Mouse (Mus musculus): Measurements from ENCODE around the gene Bod1l. TPM values are rescaled to one million over a fixed set of nuclear protein-coding genes. Genes with fewer than 3 reads are reported as not detected.

Bod1l gene
- polyA plus RNA-seq, 1 experiment, result 2.9 TPM

GRCm38 (mm10) chr5:41843419-41844146, 532 bp downstream of the Bod1l start:
- H3K79me2 ChIP-seq (ENCODE audit: control insufficient read depth, insufficient read depth), result peaks cover 46% of the 10 kb centered on the region
- TF ChIP-seq CTCF (IDR thresholded peaks at IDR 0.05; ENCODE audit: control insufficient read depth, insufficient read depth, insufficient read length), result no peak
- TF ChIP-seq MYOG (IDR thresholded peaks at IDR 0.05; ENCODE audit: control insufficient read depth, extremely low read depth, insufficient read length), result no peak
- TF ChIP-seq FOSL1 (IDR thresholded peaks at IDR 0.05; ENCODE audit: insufficient read depth, low read length, poor library complexity, severe bottlenecking), result no peak
- no peak for TF ChIP-seq CEBPB (IDR thresholded peaks at IDR 0.05; ENCODE audit: low read depth)
- TF ChIP-seq MYOD1 (IDR thresholded peaks at IDR 0.05; ENCODE audit: control insufficient read depth, insufficient read length, low read depth), result no peak
- no peak for TF ChIP-seq MAX (IDR thresholded peaks at IDR 0.05)
- no peak for TF ChIP-seq USF1 (IDR thresholded peaks at IDR 0.05; ENCODE audit: low read depth)
- peak overlapping the region; percentile 64 for H3K4me3 ChIP-seq (ENCODE audit: insufficient read depth, poor library complexity, severe bottlenecking)
- H3K79me3 ChIP-seq (ENCODE audit: low read depth), result peaks cover 36% of the 10 kb centered on the region
- H3ac ChIP-seq (ENCODE audit: control insufficient read depth, insufficient read length, low read depth), result peak overlapping the region; percentile 96
- H3K36me3 ChIP-seq (ENCODE audit: control insufficient read depth, insufficient read depth), result no peaks in the 10 kb centered on the region
- H3K27me3 ChIP-seq (ENCODE audit: control insufficient read depth, insufficient read depth, insufficient read length), result no peaks in the 10 kb centered on the region

- Histone ChIP-seq H3K36me3 (ENCODE audit: control insufficient read depth, insufficient read depth) (peaks cover 5% of the 10 kb centered on the region), H3K79me2 (ENCODE audit: control insufficient read depth, insufficient read depth) (peaks cover 46% of the 10 kb centered on the region), H3ac (ENCODE audit: control insufficient read depth, insufficient read length, low read depth) (peak overlapping the region; percentile 24), H3K79me3 (ENCODE audit: low read depth) (peaks cover 36% of the 10 kb centered on the region), H3K27me3 (ENCODE audit: control insufficient read depth, insufficient read depth, insufficient read length) (no peaks in the 10 kb centered on the region), H3K4me3 (ENCODE audit: insufficient read depth, poor library complexity, severe bottlenecking) (peak overlapping the region; percentile 64)
- TF ChIP-seq FOSL1 (IDR thresholded peaks at IDR 0.05; ENCODE audit: insufficient read depth, low read length, poor library complexity, severe bottlenecking), result no peak
- no peak for TF ChIP-seq MYOD1 (IDR thresholded peaks at IDR 0.05; ENCODE audit: control insufficient read depth, insufficient read length, low read depth)
- no peak for TF ChIP-seq MYOG (IDR thresholded peaks at IDR 0.05; ENCODE audit: control insufficient read depth, extremely low read depth, insufficient read length)
- TF ChIP-seq CTCF (IDR thresholded peaks at IDR 0.05; ENCODE audit: control insufficient read depth, insufficient read depth, insufficient read length), result no peak
- TF ChIP-seq USF1 (IDR thresholded peaks at IDR 0.05; ENCODE audit: low read depth), result no peak
- TF ChIP-seq CEBPB (IDR thresholded peaks at IDR 0.05; ENCODE audit: low read depth), result no peak
- no peak for TF ChIP-seq MAX (IDR thresholded peaks at IDR 0.05)
Measured at GRCm38 (mm10) chr5:41842681-41843080, 1.4 kb downstream of the Bod1l start.

DNA sequence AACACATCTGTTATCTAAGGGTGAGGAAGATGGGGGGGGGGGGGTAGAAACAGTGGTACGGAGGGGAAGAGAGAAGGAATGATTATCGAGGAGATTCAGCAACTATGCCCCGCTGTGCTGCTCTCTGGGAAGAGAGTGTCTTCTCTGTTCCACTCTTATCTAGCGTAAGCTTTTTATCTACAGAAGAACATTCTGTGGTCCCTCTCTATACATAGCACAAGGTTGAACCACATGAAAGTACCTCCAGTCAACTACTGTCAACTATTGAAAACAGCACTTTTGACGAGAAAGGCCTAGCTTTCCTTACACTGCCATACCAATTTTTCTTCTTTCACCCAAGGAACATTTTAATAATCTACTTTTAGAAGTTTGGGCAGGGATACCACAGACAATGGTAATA, 2.4 kb downstream of the Bod1l start:
- peaks cover 8% of the 10 kb centered on the region for H3K36me3 ChIP-seq (ENCODE audit: control insufficient read depth, insufficient read depth)
- TF ChIP-seq FOSL1 (IDR thresholded peaks at IDR 0.05; ENCODE audit: insufficient read depth, low read length, poor library complexity, severe bottlenecking), result no peak
- TF ChIP-seq CTCF (IDR thresholded peaks at IDR 0.05; ENCODE audit: control insufficient read depth, insufficient read depth, insufficient read length), result no peak
- peaks cover 36% of the 10 kb centered on the region for H3K79me3 ChIP-seq (ENCODE audit: low read depth)
- H3K27me3 ChIP-seq (ENCODE audit: control insufficient read depth, insufficient read depth, insufficient read length), result no peaks in the 10 kb centered on the region
- peaks cover 46% of the 10 kb centered on the region for H3K79me2 ChIP-seq (ENCODE audit: control insufficient read depth, insufficient read depth)
- H3K4me3 ChIP-seq (ENCODE audit: insufficient read depth, poor library complexity, severe bottlenecking), result no peak overlapping the region
- H3ac ChIP-seq (ENCODE audit: control insufficient read depth, insufficient read length, low read depth), result no peak overlapping the region

DNA sequence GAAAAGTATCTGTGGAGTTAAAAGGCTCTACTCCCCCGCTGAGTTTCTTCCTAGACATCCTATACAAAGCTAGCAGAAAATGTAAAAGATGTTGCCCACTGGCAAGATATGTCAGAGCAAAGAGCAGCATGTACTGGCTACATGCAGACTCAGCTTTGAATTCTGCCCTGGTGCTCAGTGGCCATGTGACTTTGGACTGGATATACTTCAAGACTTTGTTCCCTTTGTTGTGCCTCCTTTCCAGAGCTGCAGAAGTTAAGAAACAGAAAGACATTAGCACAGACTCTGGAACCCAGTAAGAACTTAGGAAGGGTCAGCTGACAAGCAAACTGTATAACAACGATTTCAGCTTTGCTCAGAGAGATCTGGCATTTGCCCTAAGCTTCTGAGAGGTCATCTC, 14.0 kb downstream of the Bod1l start:
- Histone ChIP-seq H3K79me3 (ENCODE audit: low read depth) (no peaks in the 10 kb centered on the region), H3K27me3 (ENCODE audit: control insufficient read depth, insufficient read depth, insufficient read length) (no peaks in the 10 kb centered on the region), H3K79me2 (ENCODE audit: control insufficient read depth, insufficient read depth) (no peaks in the 10 kb centered on the region), H3ac (ENCODE audit: control insufficient read depth, insufficient read length, low read depth) (no peak overlapping the region), H3K36me3 (ENCODE audit: control insufficient read depth, insufficient read depth) (peaks cover 81% of the 10 kb centered on the region), H3K4me3 (ENCODE audit: insufficient read depth, poor library complexity, severe bottlenecking) (no peak overlapping the region)
- TF ChIP-seq MYOG (IDR thresholded peaks at IDR 0.05; ENCODE audit: control insufficient read depth, extremely low read depth, insufficient read length), result no peak
- TF ChIP-seq MYOD1 (IDR thresholded peaks at IDR 0.05; ENCODE audit: control insufficient read depth, insufficient read length, low read depth), result no peak
- TF ChIP-seq CTCF (IDR thresholded peaks at IDR 0.05; ENCODE audit: control insufficient read depth, insufficient read depth, insufficient read length), result no peak

- Histone ChIP-seq H3K79me3 (ENCODE audit: low read depth) (no peaks in the 10 kb centered on the region), H3K4me3 (ENCODE audit: insufficient read depth, poor library complexity, severe bottlenecking) (no peak overlapping the region), H3K27me3 (ENCODE audit: control insufficient read depth, insufficient read depth, insufficient read length) (no peaks in the 10 kb centered on the region), H3ac (ENCODE audit: control insufficient read depth, insufficient read length, low read depth) (no peak overlapping the region), H3K79me2 (ENCODE audit: control insufficient read depth, insufficient read depth) (no peaks in the 10 kb centered on the region), H3K36me3 (ENCODE audit: control insufficient read depth, insufficient read depth) (peaks cover 61% of the 10 kb centered on the region)
- TF ChIP-seq CTCF (IDR thresholded peaks at IDR 0.05; ENCODE audit: control insufficient read depth, insufficient read depth, insufficient read length), result no peak
- TF ChIP-seq MYOG (IDR thresholded peaks at IDR 0.05; ENCODE audit: control insufficient read depth, extremely low read depth, insufficient read length), result no peak
- TF ChIP-seq MYOD1 (IDR thresholded peaks at IDR 0.05; ENCODE audit: control insufficient read depth, insufficient read length, low read depth), result no peak
- no peak for TF ChIP-seq MAX (IDR thresholded peaks at IDR 0.05)
- no peak for TF ChIP-seq FOSL1 (IDR thresholded peaks at IDR 0.05; ENCODE audit: insufficient read depth, low read length, poor library complexity, severe bottlenecking)
- TF ChIP-seq CEBPB (IDR thresholded peaks at IDR 0.05; ENCODE audit: low read depth), result no peak
- TF ChIP-seq USF1 (IDR thresholded peaks at IDR 0.05; ENCODE audit: low read depth), result no peak
Measured at GRCm38 (mm10) chr5:41821158-41821557, 23.0 kb downstream of the Bod1l start.

DNA sequence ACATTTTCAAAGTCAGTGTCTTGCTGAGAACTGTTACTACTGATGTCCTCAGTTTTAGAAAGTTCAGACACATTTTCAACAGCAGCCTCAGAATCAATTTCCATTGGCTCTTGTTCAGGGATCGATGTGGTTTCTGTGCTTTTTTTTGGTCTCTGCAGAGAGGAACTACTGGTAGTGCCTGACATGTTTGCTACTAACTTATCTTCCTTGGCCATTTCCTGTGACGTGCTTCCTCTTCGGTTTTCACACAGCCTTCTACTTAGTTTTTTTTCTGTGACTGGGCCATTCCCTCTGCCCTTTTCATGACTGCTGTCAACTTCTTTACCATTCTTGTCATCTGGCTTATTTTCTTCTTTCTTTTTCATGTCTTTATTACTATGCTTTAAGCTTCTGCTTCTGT, 23.6 kb downstream of the Bod1l start:
- Histone ChIP-seq H3K79me2 (ENCODE audit: control insufficient read depth, insufficient read depth) (no peaks in the 10 kb centered on the region), H3ac (ENCODE audit: control insufficient read depth, insufficient read length, low read depth) (no peak overlapping the region), H3K27me3 (ENCODE audit: control insufficient read depth, insufficient read depth, insufficient read length) (no peaks in the 10 kb centered on the region), H3K79me3 (ENCODE audit: low read depth) (no peaks in the 10 kb centered on the region), H3K36me3 (ENCODE audit: control insufficient read depth, insufficient read depth) (peaks cover 55% of the 10 kb centered on the region), H3K4me3 (ENCODE audit: insufficient read depth, poor library complexity, severe bottlenecking) (no peak overlapping the region)
- TF ChIP-seq CEBPB (IDR thresholded peaks at IDR 0.05; ENCODE audit: low read depth) (no peak), FOSL1 (IDR thresholded peaks at IDR 0.05; ENCODE audit: insufficient read depth, low read length, poor library complexity, severe bottlenecking) (no peak)

Measured in C2C12 (cell line).